Mouse (Mus musculus): ENCODE measurements around the gene Dnm3. TPM values are rescaled to one million over a fixed set of nuclear protein-coding genes. Genes with fewer than 3 reads are reported as not detected.

The Dnm3 gene
- total RNA-seq, 2 experiments from 2014 or later, result 89.8 to 106 TPM

DNA sequence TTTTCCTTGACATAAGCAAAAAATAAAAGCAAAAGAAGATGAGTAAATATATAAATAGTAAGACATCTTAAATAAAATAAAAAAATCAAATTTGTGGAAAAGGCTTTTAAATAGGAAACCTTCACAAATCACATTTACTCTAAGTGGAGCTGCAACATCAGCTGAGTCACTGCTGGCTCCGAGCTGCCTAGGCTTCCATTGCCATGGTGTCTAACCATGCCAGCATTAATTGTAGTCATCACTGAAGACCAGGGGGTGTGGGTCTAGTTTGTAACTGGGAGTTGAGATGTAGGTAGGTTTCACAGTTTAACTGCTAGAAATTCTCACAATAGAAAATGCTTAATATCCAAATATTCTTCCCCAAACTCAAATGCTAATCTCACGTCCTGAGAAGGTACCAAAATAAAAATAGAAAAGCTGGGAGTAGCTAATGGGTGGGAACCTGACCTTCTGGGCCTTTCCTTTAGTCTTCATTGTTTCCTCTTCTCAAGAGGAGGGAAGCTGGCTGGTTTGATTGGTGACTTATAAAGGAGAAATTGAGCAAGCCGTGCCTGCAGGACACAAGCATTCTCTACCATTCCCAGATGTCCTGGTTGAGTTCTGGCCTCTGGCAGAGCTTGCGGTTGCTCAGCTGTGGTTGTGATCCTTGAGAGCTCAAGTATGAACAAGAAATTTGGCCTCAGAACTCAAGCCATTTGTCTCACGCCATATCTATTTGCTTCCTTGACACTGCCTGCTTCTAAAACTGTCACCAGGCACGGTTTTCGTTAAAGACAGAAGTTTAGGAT is 377.6 kb downstream of the Dnm3 start:
- intact Hi-C loops (cut with DNase I), result loop anchor here (10.0 kb wide), 1 partner anchor 215 kb away; no protein-coding TSS in a partner anchor
- no peak for DNase-seq (ENCODE audit: low spot score in 2 of 2)

DNA sequence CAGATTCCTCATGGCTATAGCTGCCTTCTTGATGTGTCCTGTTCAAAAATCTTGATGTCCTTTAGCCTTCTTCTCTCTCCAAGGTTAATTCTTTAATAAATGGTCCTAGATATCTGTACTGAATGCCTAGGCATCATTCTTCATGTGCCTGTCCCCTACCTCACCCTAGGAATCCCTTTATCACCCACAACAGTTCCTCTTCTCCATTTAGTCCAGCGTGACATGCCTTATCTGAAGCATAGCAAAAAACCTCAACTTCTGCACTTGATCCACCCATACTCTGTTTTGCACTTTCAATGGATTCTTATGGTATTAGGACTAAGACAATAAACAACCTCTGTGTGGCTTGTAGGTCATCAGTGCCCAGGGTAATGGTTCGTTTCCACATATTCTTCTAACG is 378.6 kb downstream of the Dnm3 start:
- intact Hi-C loops (cut with DNase I), result no loop called here
- no peak for DNase-seq (ENCODE audit: low spot score in 2 of 2)

DNA sequence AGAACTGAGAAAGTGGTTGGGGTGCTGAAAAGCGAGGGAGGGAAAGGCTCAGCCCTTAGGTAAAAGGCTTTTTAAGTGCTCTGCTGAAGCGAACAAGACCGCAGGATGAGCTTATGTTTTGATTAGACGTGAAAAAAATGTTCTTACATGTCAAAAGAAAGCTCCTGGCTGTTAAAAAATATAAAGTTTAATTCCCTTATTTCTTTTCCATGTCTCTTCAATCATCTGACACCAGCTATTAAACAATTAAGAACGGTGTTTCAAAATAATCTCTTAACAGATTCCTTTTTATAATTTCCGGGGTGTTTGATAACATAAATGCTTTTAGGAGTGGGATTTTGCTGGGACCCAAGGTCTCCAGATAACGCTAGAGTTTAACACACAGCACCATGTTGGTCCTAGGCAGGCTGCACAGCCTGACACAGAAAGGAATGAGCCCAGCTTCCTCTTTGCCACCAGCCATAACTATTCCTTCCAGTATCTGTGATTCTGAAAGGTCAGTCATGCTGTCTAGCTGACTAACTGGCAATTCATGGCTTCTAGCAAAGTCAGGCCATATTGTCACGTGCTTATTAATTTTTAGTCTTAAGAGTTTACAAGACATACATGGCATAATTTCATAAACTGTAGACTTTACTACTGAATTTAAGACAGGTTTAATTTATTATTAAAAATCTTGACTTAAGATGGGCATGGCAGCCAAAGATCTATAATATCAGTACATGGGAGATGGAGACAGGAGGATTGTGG is 383.1 kb downstream of the Dnm3 start:
- DNase-seq (ENCODE audit: low spot score in 2 of 2), result no peak
- intact Hi-C loops (cut with DNase I), result no loop called here

GRCm38 (mm10) chr1:162093806-162094522 is 383.9 kb downstream of the Dnm3 start:
- intact Hi-C loops (cut with DNase I), result no loop called here
- DNase-seq (ENCODE audit: low spot score in 2 of 2), result no peak

DNA sequence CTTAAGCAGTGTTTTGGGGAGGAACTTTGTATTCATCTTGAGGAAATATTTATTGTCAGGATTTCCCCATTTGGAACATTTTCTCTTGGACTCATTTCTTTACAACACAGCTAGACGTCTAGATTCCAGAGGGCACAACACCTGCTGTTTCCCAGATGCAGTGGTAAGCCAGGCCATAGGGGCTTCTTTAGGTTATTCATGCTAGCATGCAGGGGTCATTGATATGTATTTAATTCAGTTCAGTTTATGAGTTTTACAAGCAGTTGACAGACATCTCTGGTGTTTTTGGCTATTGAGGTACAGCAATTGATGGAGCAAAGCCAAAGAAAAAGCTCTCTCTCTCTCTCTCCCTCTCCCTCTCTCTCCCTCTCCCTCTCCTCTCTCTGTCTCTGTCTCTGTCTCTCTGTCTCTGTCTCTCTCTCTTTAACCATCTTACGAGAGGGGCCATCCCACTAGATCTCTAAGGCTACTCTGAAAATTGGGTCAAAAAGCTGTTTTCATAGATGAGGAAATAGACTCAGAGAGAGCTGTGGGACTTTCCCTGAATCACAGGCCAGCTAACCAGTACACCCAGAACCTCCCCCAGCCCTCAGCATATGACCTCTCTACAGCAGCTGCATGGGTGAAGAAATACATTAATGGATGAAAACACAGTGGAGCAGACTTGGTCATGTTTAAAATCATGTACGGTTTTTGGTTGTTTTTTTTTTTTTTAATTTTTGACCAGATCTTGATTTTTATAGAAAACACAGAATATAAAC is 384.8 kb downstream of the Dnm3 start:
- intact Hi-C loops (cut with DNase I), result no loop called here
- no peak for DNase-seq (ENCODE audit: low spot score in 2 of 2)

- no peak for DNase-seq (ENCODE audit: low spot score in 2 of 2)
- intact Hi-C loops (cut with DNase I), result no loop called here
Measured at GRCm38 (mm10) chr1:162092401-162092800, 385.4 kb downstream of the Dnm3 start.

GRCm38 (mm10) chr1:162083886-162084478 is 393.9 kb downstream of the Dnm3 start:
- DNase-seq (ENCODE audit: low spot score in 2 of 2), result no peak
- intact Hi-C loops (cut with DNase I), result no loop called here

DNA sequence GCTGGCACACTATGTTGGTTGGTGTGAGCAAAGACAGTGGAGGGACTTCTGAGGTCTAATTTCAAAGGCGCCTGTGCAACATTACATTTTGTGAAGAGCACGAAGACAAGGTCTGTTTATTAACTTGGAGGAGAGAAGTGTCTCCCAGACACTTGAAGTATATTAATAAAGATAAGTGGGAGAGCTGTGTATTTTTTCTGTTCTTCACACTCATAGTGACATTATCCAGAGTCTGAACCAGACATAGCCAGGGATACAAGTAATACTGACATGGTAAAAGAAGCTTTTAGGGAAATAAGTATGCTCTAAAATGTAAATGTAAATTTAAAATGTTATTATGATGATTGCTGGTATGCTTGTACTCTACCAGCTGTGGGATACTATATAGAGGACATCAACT is 394.5 kb downstream of the Dnm3 start:
- intact Hi-C loops (cut with DNase I), result no loop called here
- no peak for DNase-seq (ENCODE audit: low spot score in 2 of 2)

GRCm38 (mm10) chr1:162082711-162083110 is 395.1 kb downstream of the Dnm3 start:
- intact Hi-C loops (cut with DNase I), result no loop called here

GRCm38 (mm10) chr1:162081693-162082372 is 396.0 kb downstream of the Dnm3 start:
- no peak for DNase-seq (ENCODE audit: low spot score in 2 of 2)
- intact Hi-C loops (cut with DNase I), result no loop called here

More at GRCm38 (mm10) chr1:162082711-162083110, 395.1 kb downstream of the Dnm3 start:
- no peak for DNase-seq (ENCODE audit: low spot score in 2 of 2)

DNA sequence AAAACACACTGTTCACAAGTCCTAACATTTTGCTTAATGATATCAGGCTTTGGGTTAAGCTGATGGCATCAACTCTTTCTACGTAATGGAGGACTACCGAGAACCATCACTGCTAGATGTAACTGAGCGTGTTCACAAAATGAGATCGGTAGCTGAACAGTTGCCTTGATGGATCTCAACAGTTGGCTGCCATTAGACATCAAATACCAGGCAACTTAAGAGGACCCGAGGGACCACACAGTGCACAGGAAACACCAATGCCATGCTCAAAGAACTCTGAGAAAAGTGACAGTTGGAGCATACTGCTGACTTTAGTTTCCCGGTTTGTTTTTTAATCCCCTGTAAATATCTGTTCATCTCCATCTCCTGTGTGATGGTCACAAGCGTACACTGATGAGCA is 397.8 kb downstream of the Dnm3 start:
- intact Hi-C loops (cut with DNase I), result no loop called here
- DNase-seq (ENCODE audit: low spot score in 2 of 2), result no peak

- peak in 1 of 2 experiments; percentile 39 for DNase-seq (ENCODE audit: low spot score in 2 of 2)
- intact Hi-C loops (cut with DNase I), result no loop called here
Measured at GRCm38 (mm10) chr1:162077454-162077853, 400.4 kb downstream of the Dnm3 start.

- intact Hi-C loops (cut with DNase I), result no loop called here
- DNase-seq (ENCODE audit: low spot score in 2 of 2), result no peak
Measured at GRCm38 (mm10) chr1:162076581-162077001, 401.2 kb downstream of the Dnm3 start.

- intact Hi-C loops (cut with DNase I), result no loop called here
- DNase-seq (ENCODE audit: low spot score in 2 of 2), result no peak
Measured at GRCm38 (mm10) chr1:162075831-162076230, 402.0 kb downstream of the Dnm3 start.

GRCm38 (mm10) chr1:162075416-162075815 is 402.4 kb downstream of the Dnm3 start:
- intact Hi-C loops (cut with DNase I), result no loop called here
- DNase-seq (ENCODE audit: low spot score in 2 of 2), result no peak

GRCm38 (mm10) chr1:162074626-162075410 is 403.0 kb downstream of the Dnm3 start:
- intact Hi-C loops (cut with DNase I), result no loop called here
- DNase-seq (ENCODE audit: low spot score in 2 of 2), result no peak

DNA sequence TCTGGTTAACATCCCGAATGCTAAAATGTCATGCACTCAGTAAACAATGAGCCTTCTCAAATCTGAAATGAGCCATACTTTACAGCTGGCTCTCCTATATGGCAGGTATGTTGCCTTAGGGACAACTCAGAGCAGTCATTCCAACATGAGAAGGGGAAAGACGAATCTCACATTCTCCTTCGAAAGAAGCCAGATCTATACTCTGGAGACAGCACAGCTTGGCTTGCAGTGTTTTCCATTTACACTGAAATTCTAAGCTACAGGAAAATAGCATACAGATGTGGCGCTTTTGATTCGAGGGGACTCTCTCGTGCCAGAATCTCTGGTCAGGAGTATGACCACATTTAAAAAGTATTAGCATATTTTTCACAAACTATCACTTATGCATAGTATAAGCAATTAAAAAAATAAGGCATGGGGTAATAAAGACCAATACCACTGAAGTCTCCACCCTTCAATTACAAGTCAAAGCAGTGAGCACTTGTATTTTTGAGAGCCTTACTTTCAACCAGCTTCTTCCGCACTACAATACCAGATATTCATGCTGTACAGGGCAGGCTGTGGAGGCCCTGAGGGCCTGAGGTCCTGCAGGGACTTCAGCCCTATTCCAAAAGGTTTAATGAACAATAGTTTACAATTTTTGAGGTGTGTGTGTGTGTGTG is 404.8 kb downstream of the Dnm3 start:
- intact Hi-C loops (cut with DNase I), result no loop called here
- DNase-seq (ENCODE audit: low spot score in 2 of 2), result no peak
